Mouse (Mus musculus) embryonic fibroblast, embryonic 13.5 days (primary cell): ENCODE data around the gene Prkci.

ENCODE experiments used
- CTCF ChIP-seq: IDR thresholded peaks from 2 replicates; pipeline ENCODE4 v1.5.1; 2011; ENCODE audit warnings: mild to moderate bottlenecking, control low read depth, low read length, moderate library complexity, borderline replicate concordance; ENCODE audit not compliant: insufficient read depth
- POLR2A ChIP-seq: IDR thresholded peaks from 2 replicates; pipeline ENCODE4 v1.6.1; 2011; ENCODE audit warnings: low read depth, mild to moderate bottlenecking, control low read depth, low read length, moderate library complexity

DNA sequence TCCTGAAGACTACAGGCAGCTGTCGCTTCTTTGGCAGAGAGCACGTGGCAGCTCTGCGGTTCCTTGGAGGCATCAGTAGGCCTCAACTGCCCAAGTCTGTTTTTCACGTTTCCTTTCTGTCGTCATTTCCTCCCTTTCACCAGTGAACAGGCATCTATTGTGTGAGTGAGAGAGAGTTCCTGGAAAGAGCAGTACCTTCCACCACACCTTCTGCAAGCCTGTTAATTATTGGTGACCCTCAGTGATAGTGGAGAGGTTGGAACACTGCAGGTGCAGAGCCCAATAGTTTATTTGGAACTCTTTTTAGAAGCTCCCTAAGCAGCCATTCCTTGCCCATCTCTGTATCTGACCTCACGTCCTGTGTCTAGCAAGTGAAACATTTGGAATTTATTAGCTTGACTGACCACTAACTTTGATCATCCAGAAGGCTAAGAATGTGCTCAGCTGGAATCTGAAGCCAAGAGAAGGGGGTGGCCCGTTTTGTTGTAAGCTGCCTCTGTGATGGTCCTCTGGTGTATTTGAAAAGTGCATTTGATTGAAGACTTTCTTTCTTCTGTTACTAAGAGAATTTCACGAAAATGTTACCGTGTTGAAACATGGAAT, 21.1 kb downstream of the Prkci start:
- TF ChIP-seq CTCF: no peak
- no peak for TF ChIP-seq POLR2A
